Mouse (Mus musculus) embryo, embryonic 10.5 days (tissue): ENCODE data around the gene Sbf2.
A peak's percentile ranks its signal among the peaks of the same experiment; 100 is the strongest.
"Not testable (repeated sequence)": the region's sequence is repeated elsewhere in the genome, so short reads cannot be mapped to it uniquely, and the experiment has no call there.

Experiments
- DNase-seq: peaks from one replicate; pipeline ENCODE4 v3.0.0-alpha.2; 2015; ENCODE audit warnings: low spot score

The Sbf2 gene

DNA sequence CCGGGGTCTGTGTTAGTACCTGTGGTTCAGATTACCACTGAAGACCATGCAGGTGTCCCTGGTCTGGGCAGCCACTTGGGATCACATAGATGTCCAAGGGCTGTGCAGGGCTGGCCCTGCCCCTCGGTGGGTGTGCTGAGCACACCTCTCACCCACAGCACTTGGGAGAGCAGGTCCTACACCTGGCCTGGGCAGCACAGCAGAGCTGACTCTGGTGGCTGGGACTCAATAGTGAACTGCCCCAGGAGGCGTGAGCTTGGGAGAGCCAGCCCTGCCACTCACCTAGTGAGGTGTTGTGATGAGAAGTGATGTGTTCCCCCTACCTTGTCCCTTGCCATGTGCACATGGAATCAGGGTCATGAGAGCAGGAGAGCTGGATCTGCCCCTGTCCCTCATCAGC is 31.0 kb downstream of the Sbf2 start:
- DNase-seq, result no peak

DNA sequence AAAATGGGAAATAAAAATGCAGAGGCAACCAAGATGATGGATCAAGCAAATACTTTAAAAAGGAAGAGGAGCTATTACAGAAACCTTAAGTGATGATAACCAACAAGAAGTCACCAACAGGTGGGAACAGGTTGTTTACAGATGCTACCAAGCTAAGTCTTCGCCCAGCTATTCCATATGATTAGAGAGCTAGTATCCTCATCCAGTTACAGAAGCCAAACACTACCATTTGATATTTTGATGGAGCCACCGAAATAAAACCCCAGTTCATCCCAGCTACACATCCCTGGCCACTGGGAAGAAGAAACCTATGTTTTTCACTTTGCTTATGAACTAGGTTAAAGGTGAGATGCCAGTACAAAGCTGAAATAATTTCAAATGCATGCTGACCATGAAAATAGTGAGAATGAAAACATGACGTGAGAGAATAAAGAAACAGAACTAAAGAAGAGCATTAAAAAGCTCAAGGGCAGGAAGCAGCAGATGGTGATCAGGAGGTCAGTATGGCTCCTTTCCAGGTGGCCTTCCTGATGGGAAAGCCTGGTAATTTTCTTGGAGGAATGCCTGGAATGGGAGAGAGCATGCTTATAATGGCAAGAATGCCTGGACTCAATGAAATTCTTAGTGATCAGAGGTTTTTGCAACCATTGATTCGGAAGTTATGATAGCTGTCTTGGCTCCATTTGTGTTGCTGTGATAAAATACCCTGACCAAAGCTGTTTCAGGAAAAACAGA is 48.7 kb downstream of the Sbf2 start:
- no peak for DNase-seq

DNA sequence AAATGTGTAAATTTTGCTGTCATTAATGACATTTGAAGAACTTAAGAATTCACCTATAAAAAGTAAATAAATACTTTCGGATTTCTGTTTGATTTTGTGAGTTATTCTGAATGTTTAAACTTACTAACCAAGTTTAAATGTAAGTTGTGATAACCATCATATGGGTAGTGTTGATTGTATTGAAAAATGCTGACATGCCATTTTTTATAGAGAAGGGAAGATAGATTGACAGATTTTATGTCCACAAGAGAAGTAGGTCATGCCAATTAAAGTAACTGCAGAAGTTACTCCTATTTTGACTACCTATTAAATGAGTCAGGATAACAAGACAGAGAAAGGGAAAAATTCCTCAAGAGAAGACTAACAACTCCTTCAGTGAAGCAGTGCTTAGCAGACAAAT is 53.1 kb downstream of the Sbf2 start:
- DNase-seq, result no peak

GRCm38 (mm10) chr7:110557001-110557400 is 57.7 kb downstream of the Sbf2 start:
- DNase-seq, result no peak

GRCm38 (mm10) chr7:110556221-110556620 is 58.5 kb downstream of the Sbf2 start:
- DNase-seq, result peak; percentile 24

DNA sequence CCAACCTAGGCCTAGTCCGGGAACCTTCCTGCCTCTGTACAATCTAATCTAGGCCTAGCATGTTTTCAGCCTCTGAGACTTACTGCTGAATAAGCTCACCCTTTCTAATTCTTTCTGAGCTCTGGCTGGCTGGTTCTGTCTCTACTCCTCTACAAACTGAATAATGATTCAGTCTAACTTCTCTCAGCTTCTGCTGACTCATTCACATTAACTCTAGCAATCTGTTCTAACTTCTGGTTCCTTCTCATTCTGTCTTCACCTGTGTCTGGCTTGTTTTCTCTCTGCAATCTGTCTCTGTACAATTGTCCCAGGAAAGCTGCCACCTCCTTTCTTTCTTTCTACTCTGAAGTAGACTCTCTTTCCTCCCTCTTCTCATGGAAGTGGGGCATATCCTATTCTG is 59.5 kb downstream of the Sbf2 start:
- no peak for DNase-seq

DNA sequence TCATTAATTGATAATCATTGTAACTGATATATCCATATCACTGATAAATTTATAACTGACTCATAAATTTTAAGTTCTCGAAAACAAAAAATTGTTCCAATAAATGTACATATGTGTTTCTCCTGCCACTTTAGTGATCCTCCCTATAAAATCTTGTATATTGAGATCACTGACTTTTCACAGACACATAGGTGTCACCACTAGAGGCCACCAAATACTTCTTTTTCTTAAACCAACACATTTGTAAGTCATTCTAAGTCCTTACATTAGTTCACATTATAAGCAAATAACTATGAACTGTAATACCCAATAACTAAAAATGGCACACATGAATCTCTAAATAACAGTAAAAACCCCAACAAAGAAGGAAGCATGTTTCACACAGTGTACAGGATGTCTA is 66.5 kb downstream of the Sbf2 start:
- peak; percentile 32 for DNase-seq

- DNase-seq, result no peak
Measured at GRCm38 (mm10) chr7:110543341-110543740, 71.4 kb downstream of the Sbf2 start.

DNA sequence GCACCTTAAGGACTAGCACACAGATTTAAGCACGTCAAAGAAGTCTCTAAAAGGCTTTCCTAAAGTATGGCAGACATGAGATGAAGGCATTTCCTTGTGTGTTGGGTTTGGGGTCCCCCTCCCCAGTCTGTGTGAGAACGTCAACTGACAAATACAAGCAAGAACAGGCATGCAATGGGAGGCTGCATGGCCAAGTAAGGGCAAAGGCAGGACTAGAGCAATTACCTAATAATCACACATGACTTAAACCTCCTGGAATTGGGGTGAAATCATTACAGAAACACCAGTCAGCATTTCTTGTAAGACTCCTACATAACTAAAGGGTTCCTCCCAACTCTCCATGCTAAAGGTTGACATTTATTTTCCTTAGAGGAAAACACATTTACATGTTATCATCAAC is 75.5 kb downstream of the Sbf2 start:
- no peak for DNase-seq

- not testable (repeated sequence) for DNase-seq
Measured at GRCm38 (mm10) chr7:110530295-110530694, 84.4 kb downstream of the Sbf2 start.

DNA sequence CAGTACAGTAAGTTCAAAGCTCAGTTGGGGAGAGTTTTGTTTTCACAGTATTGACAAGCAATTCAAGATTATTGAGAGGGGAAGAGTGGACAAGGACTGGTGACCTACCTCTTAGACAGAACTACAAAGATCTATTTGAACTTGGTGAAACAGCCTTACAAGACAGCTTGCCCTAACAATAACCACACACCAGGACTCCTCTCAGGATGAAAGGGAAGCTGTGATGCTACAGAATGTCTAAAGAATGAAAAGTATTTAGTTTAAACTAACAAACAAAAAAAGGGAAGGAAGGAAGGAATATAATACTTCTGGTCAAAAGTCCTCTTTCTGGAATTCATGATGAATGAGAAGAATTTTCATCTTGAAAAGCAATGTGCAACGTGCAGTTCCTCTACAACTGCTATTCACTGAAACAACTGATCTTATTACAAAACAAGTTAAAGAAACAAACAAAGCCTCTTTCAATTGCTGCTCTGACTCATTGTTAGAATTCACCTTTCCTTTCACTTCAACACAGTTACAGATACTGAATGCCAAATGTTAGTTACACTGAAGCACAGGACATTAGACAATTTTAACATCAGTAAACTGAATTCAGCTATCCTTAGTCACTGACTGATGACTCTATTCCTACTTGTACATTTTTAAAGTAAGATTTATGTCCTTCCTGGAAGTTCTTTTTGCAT is 89.5 kb downstream of the Sbf2 start:
- no peak for DNase-seq

- no peak for DNase-seq
Measured at GRCm38 (mm10) chr7:110516241-110517220, 98.2 kb downstream of the Sbf2 start.

DNA sequence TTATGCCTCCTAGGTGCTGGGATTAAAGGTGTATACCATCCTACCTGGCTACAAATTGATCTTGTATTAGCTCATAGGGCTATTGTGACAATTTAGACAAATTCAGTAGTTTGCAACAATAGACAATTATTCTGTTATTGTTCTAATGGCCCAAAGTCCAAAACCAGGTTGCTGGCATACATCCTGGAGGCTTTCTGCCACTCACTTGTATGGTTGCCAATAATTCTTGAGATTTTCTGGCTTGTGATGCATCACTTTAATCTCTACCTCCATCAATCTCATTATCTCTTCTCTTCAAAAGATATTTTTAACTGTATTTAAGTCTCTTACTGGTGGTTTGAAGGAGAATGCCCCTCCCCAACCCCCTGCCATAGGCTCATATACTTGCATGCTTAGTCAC is 100.6 kb downstream of the Sbf2 start:
- no peak for DNase-seq

GRCm38 (mm10) chr7:110498653-110499052 is 116.1 kb downstream of the Sbf2 start:
- DNase-seq, result no peak

GRCm38 (mm10) chr7:110491038-110491437 is 123.7 kb downstream of the Sbf2 start:
- no peak for DNase-seq

- no peak for DNase-seq
Measured at GRCm38 (mm10) chr7:110485051-110485450, 129.7 kb downstream of the Sbf2 start.

GRCm38 (mm10) chr7:110470987-110471386 is 143.7 kb downstream of the Sbf2 start:
- DNase-seq, result no peak

- no peak for DNase-seq
Measured at GRCm38 (mm10) chr7:110463471-110463870, 151.3 kb downstream of the Sbf2 start.

DNA sequence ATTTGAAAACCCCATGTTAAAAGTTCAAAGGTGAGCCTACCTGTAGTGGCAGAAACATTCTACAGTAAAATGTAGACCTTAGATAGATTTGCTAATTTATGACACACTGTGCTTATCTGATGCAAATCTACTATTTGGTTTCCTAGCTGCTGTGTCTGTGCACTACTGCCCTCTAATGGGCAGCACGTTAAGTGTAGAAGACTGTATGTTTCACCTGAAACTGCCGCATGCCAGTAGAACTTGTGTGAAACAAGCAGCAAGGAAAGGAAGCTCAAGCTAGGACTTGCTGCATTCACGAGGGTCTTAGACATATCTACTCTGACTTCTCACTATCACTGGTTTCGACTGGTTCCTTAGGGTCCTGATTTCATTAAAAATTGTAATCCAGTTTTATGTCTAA is 182.4 kb downstream of the Sbf2 start:
- peak; percentile 76 for DNase-seq

- DNase-seq, result no peak
Measured at GRCm38 (mm10) chr7:110416318-110416717, 198.4 kb downstream of the Sbf2 start.

DNA sequence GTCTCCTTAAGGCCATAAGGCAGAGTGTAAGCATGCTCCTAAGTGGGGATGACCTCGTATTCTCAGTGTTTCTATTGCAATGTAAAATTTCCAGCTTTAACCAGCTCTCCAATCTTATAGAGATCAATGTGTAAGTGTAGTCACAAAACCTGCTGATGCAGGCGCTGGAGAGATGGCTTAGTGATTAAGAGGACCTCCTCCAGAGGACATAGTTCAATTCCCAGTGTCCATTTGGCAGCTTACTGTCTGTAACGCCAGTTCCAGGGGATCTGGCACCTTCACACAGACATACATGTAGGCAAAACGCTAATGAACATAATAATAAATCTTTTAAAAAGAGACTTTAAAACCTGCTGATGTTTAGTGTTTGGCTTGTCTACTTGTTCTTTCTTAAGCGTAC is 200.4 kb downstream of the Sbf2 start:
- DNase-seq, result no peak

DNA sequence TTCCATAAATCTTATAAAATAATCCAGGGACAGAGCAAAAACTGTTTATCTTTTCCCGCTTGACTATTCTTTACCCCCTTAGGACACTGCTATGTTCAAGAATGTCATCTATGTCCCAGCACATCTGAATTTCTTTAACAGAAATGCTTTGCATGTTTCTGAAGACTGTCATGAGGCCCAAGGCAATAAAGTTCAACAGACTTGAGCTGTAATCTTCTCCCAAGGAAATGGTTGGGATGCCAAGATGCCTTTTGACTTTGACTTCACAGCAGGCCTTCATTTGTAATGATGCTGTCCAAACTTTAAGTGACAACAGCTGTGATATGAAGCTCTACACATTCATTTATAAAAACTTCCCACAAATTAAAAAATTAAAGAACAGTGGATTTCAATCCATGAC is 212.6 kb downstream of the Sbf2 start:
- peak; percentile 24 for DNase-seq

DNA sequence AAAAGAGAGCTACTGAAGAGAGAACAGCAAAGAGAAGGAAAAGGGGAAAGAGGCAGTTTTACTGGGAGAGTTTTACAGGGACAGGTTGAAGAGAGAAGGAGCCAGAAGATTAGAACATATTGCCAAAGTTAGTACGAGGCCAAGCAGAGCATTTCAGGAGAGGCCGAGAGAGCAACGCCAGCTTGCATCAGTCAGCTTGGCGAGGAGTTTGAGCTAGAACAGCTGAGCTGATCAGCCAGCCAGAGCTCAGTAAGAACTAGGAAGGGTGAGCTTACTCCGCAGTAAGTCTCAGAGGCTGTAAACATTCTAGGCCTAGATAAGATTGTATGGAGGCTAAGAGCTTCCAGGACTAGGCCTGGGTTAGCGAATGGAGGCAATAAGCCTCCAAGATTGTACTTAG is 222.1 kb downstream of the Sbf2 start:
- DNase-seq, result no peak
